Mouse (Mus musculus) adrenal gland, adult 18-20 months (tissue): Measurements from ENCODE around the gene Otop2. TPM values are rescaled to one million over a fixed set of nuclear protein-coding genes. Genes with fewer than 3 reads are reported as not detected.

ENCODE experiments used
- DNase-seq, 2 experiments: peaks; one replicate each; pipeline ENCODE4 v3.0.0; 2021 to 2022; ENCODE audit warnings: low spot score in 2 of 2
- long read RNA-seq, 2 experiments: library from polyadenylated mRNA; stranded (forward); transcript quantifications; one replicate each; pipeline ENCODE4 v2.0.0; 2021
- total RNA-seq, 2 experiments: library from RNA; stranded (reverse); gene quantifications; 1 replicate in 1 of 2; 2 replicates in 1 of 2; pipeline ENCODE4 v1.2.3; 2021

Otop2 gene
- not detected for total RNA-seq
- long read RNA-seq, experiment 1, result 0 reads
- long read RNA-seq, experiment 2, result 0 reads

DNA sequence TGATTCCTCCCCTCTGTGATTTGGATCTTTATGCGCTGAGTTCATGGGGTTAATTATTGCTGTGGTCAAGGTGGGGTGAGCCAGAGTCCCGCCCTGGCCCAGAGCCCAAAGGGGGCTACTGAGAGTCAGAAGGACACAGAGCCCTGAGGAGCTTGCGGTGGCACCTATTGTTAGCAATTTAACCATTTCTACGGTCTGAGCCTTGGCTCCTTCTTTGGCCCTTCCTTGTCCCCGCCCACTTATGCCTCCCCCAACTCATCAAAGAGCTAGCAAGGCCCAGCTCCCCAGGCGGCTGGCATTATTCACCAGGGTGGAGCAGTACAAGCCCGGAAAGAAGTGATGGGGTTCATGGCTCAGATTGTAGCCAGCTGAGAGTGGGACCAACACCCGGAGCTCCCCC is at the start of gene Otop2:
Otop2 (plus strand) TSS at position 301 of the 400 bp plus-strand sequence.
- no peak for DNase-seq

DNA sequence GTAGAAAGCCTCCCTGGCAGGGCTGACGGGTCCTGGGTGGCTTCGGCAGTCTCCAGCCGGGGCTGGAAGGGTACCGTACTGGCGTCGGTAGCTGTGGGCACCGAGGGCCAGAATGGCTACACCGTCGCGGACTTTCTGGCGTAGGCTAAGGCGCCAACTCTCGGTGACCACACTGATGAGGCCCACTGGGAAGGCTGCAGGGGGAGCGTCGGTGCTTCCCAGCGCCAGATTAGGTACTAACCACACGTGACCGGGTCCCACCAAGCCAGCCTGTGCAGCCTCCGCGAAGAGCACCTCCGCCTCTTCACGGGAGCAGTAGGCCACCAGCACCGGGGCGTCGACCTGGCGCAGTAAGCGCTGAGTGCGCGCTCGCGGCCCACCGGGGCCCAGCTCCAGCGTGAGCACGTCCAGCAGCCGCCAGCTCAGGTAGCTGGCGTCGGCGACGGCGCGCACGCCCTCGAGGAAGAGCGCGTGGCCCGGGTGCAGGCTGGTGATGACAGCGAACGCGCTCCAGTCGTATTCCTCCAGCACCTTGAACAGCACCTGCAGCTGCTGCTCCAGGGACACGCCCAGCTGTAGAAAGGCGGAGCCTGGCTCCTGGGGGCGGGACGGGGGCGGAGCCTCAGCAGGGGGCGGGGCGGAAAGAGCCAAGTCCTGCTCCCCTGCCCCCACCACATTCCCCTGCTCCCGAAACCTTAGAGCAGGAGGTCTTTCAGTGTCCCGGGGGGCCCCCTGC is 49.0 kb upstream of the Otop2 start:
- no peak for DNase-seq

DNA sequence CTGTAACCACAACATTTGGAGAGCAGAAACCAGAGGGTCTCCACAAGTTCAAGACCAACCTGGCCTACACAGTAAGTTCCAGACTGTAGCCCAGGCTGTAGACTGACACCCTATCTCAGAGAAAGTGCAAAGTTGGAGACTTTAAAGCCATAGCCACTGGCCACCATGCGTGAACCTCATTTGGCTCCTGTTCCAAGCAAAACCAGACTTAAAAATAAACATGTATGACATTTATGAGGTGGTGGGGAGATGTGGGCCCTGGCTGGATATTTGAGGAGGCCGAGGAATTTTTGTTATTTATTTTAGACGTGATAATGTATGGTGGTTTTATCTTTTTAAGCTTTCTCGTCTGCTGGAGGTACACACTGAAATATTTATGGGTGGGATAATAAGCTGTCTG is 47.8 kb upstream of the Otop2 start:
- DNase-seq, result no peak

DNA sequence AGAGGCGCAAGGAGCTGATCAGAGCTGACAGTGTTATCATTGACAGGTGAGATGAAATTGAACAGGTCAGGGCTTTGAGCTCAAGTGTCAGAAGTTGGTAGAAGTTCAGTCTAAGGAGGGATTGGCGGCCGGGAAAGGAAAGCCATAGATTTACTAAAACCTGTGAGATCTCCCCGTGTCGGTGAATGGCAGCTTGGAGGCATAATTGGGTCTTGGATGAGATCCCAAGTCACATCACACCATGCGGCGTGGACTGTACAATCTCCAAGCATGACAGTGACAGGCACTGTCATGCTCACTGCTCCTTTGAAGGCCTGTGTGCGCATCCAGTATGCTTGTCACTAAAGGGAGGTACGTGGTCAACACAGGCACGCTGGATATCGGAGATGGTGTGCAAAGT is 44.0 kb upstream of the Otop2 start:
- no peak for DNase-seq

DNA sequence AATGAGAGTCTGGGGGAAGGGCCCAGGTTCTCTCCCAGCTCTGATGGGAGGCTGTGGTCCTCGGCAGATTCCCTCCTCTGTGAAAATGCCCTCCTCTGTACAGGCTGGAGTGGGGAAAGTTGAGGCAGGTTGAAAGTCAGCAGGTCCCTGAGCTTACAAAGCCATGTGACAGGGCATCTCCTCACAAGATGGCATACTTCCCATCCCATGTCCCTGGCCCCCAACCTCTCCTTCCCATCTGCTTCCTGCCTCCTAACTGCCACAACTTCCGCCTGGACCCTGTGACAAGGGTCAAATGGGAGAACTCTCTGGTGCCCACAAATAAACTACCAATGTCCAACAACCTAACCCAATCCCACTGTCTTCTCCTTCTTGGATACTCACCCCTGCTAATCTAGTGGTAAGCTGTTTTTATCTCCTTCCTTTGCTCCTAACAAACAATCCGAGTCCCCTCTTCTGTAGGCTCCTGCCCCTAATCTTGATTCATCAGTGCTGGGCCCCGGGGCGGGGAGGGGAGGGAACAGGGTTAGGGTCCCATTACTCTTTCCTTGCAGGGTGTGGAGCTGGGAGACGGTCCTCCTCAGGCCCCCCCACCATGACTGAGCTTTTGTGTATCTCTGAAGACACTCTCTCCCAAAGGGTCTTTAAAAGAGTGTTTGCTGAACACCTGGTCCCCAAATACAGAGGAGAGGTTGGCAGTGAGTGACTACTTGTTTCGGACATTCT is 42.7 kb upstream of the Otop2 start:
- DNase-seq, result no peak

DNA sequence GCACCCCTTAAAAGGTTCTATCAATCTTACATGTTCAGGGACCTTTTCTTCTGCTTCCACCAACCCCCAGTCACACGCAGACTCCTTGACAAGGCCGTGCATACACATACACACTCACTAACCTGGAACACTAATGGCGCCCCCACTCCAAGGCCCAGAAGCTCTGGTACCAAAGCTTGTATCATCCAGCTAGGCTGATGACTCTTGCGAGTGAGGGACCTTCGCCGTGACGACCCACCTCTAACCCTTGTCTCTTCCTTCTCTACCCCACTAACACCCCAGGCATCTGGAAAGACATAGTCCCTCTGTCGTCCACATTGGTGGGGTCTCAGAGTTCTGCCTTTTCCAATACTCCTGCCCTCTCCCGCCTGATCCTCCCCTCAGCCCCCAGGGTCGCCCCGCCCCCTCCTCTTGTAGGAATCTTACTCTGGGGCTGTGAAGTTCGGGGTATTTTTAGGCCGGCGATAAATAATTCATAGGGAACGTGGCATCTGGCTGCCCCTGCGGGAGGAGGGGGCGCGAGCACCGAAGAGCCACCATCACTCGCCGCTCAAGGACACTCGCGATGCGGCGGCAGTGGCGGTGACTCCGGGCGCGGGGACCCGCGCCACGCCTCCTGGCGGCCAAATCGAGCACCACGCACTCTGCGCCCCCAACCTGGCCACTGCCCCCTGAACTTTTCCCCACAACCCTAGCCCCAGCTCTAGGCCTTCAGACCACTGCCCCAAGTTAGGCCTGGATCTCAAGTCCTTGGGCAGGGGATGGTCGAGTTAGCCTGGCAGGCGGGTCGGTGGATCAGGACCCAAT is 41.9 kb upstream of the Otop2 start:
- no peak for DNase-seq

DNA sequence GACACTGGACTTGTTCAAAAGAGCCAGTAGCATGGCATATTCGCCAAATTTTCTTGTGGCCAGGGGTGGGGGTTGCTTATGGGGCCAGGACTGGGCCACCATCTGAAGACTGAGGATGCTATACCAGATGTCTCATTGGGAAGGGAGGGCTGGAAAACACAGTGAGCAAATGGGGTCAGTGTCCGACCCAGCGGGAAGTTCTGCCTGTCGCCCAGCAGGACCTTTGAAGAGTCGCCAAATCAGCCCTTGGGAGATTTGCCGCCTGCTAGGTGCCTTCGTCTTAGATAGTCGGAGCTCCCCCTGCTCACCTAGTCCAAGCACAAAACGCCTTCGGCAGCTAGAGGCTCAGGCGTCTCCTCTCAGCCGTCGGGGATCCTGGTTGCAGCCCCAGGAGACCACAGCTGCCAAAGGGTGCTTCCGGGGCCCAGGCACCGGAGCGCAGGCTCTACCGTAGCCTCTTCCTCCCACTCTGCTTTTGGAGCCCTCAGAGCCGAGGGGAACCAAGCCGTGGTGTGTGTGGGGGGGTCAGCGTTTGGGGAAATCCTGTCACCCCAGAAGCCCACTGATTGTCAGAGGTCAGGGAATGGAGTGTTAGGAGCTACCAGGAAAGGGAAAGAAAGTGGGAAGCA is 41.1 kb upstream of the Otop2 start:
- DNase-seq, result no peak

DNA sequence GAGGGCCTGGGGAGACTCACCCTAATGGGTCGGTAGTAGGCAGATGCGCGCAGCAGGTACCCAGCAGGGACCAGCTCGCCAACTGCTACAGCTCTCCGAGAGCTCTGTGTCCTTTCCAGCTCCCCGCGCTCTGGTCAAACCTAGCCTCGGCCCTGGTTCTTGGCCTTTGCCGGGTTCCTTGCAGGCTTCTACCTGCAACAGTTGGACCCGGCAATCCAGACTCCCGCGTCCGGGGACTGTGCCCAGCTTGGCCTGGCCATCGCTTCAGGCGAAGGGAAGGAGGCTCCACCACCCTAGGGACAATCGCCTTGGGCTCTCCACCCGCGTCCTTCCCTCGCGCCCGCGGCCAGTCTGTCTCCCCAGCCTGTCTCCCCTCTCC is 40.6 kb upstream of the Otop2 start:
- peak in 1 of 2 experiments; percentile 49 for DNase-seq

DNA sequence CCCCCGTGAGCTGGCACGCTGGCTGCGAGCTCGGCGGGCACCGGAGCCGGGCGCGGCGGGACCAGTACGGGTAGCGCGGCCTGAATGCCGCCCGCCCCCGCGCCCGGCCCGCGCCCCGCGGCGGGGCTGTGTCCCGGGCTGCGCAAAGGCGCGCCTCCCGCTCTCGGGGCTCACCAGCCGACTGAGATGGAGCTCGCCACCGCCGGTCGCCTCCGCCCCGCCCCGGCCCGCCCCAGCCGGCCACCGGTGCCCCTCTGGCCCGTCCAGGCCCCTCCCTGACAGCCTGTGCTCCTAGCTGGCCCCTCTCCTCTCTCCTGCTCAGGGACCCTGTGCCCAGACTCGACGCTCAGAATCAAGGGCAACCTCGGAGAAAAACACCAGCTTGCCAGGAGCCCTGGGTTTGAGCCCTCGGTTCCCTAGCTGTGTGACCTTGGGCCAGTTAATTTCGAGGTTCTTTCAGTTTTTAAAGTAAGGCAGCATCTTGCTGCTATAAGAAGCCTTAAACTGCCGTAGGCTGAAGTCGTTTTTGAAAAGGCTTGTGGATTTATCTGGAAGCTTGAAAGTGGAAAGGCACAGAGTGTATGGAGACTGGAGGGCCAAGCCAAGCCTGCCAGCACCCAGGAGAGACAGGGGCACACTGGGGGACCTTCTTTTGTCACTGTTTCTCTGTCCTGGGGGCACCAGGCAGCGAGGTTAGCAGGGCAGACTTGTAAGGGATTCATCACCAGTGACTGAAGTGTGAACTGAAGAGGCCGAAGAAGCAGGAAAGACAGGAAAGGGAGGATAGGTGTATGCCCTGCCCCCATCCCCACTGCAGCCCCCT is 39.7 kb upstream of the Otop2 start, which contains the start of gene Grin2c:
Grin2c (minus strand) TSS at position 183 of the 823 bp plus-strand sequence.
- peak in 1 of 2 experiments; percentile 58 for DNase-seq

DNA sequence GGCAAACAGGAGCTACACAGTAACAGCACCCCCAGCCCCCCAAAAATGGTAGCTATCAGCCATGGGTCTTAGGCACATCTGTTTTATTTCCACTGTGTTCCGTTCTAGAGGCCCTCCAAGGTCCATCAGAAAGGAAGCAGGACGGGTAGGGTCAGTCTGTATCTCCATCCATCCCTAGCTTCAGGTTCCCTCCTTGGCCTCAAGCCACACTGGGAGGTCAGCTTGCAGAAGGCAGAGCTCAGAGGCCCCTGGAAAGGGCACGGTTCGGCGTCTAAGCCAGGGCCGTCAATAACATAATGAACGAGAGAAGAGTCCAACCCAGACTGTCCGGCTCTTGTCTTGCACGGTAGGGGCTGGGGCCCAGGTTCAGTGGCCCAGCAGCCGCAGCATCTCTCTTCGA is 39.0 kb upstream of the Otop2 start:
- no peak for DNase-seq

DNA sequence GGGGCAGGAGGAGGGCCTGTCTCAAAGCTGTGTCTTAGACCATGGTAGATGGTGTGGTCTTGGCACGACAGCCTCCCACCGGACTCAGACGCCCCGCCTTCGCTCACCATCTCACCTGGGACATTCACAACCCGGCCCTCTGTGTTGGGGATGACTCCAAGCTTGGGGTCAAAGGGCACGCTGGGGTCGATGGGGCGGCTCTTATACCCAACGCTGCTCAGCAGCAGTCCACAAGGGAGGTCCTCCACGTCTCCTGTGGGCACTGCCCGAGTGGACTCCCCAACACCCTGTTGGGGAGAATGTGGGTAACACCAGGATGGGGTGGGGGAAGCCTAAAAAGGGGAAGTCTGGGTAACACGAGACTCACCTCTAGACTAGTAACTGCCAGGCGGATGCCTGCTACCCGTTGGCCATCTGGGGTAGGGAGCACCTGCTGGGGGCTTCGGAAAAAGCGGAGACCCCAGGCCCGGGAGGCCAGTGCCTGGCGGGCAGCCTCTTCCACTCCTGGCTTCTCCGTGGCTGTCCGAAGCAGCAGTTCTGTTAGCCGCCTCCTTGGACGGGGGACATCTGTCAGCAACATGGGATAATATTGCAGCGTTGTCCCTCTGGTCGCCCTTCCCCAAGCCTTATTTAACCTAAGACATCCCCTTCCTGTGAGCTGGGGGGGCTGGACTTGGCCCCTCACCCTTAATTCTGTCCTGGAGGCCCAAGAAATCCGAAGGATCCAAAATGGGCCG is 37.5 kb upstream of the Otop2 start:
- no peak for DNase-seq

DNA sequence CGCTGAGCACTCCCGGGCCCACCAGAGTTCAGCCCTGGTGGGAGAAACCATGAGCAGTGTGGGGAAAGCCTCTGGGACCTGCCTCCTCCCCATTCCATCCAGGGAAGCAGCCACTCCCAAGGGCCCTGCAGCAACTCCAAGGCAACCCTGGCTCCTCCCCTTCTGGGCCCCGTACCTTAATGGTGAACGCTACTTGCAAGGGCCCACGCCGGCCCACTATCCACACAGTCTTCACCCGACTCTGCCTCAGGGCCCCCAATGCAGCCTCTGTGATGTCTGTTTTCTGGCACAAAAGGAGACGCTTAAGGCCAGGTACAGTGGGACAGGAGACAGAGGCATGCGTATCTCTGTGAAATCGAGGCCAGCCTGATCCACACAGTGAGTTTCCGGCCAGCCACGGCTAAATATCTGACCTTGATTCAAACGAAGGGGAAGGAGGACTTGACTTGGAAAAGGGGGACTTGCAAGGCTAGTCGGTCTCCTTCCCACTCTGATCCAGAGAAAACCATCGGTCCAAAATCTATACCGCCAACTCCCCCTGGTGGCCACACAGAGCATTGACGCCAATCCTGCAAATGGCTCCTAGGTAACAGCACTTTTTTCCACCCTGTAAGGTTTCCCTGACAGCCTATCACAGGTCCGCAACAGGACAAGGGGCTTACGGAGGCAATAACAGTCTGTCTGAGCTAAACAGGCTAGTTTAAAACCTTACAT is 36.7 kb upstream of the Otop2 start:
- DNase-seq, result peak; percentile 76 to 80

DNA sequence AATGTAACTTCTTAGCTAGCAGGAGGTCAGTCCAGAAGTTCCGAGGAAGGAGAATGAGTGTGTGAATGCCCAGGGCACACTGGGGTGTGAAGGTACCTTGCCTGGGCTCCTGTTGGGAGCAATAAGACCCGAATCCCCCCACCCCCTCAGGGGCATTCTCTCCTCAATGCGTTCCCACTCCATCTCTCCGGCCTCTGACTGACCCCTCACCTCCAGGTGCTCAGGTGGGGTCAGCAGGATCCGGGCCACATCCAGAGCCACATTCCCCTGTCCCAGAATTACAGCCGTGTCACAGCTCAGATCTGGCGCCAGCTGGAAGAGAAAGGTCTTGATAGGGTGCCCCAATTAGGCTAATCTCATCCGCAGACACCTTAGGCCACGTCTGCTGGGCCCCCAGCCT is 35.9 kb upstream of the Otop2 start:
- DNase-seq, result no peak

DNA sequence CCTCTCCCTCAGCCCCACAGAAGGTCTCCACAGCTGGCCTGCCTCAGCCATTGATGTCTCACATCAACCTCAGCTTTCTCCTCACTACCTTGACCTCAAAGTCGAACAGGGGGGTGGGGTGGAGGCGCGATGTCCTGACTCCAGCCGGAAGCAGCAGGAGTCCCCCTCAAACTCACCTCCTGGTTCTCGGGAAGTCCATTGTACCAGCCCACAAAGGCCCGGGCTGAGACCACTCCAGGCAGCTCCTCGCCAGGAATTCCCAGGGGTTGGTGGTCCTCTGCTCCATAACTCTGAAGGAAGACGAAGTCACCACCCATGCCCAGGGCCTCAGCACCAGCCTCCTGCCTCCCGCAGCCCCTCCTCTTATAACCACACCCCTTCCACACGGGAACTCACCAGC is 35.5 kb upstream of the Otop2 start:
- no peak for DNase-seq

DNA sequence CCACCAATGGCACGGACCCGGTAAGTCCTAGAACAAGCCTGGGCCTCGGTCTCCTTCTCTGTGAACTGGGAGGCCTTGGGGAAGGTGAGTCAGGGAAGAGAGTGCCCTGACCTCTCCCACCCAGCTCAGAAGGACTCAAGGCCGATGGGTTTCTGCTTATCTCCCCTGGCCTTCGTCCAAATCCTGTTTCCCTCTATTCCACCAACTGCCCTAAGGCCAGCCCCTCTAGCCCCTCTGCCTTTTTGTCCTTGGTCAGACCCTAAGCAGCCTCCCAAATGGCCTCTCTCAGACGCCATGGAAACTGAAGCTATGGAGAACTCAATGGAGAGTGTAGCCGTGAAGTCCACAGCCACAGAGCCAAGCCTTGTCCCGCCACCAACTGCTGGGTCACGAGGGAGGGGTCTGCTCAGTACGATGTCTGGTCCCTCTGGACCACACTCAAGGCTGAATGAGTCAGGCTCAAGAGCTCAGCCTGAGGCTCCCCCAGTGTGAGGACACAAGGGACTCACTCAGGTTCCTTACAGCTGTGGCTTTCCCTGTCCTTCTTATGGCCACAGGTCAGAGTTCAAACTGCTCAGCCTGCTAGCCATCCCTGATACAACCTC is 34.0 kb upstream of the Otop2 start:
- peak; percentile 46 to 72 for DNase-seq

DNA sequence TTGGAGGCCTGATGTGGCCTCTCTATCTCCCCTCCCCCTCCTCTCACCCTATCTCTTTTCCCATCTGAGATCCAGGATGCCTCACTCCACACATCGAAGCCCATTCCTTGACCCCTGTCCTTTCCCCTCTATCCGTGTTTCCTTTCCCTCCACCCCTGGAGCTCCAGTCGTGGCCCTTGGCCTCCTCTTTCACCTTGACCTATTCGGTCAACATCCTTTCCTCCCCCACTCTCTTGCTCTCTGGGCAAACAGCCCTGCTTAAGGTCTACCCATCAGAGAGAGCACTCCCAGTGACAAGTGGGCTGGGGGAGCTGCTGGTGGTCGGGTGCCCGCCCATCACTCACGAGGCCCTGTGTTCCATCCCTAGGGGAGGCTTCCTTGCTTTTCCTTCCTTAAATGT is 33.2 kb upstream of the Otop2 start:
- no peak for DNase-seq

DNA sequence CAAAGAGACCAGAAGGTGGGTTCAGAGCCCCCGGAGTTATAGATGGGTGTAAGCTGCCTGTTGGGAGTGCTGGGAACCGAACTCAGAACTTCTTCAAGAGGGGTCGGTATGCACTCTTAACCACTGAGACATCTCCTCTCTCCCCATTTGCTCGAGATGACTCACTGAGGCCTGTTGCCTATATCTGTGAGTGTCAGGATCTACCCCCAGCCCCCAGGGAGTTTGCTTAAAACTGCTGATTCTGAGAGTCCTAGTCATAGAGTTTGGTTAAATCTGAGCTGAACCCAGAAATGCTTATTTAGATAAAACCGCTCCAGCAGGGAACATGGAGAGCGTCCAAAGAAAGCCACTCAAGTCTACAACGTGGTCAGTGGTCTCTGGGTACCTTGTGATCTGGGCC is 32.8 kb upstream of the Otop2 start:
- DNase-seq, result no peak

DNA sequence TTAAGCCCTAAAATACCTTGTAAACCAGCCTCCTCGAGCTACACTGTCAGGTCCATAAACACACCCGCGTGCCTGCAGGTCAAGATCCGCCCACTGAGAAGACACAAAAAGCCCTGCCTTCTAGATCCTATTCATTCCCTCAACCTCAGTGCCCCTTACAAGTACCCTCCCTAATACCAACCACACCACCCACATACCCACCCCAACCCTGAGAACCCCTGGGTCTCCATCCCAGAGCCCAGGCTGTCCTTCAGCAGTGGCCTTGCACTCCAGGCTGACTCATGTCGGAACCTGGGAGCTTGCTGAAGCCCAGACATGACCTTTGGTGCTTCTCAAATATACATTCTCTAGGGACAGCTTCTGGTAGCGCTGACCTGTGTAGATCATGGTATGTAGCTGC is 32.2 kb upstream of the Otop2 start:
- DNase-seq, result no peak

DNA sequence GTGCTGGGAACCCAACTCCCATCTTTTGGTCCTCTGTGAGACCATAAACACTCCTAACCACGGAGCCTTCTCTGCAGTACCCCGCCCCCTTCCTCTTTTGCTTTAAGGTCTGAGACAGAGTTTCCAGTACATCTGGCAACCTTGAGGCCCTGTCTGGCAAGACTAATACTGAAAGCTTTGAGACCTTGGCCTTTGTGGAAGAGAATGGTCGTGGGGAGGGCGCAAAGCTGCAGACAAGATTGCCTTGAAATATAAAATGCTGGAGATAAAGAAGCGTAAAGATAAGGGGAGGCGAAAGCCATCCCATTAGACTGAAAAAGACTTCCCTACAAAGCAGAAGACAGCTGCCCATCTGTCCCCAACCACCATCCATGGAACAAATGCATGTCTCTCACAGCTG is 31.5 kb upstream of the Otop2 start:
- no peak for DNase-seq
